Comparison of ENCODE assay signal across 16 mouse cellular contexts in the genomic region with DNA sequence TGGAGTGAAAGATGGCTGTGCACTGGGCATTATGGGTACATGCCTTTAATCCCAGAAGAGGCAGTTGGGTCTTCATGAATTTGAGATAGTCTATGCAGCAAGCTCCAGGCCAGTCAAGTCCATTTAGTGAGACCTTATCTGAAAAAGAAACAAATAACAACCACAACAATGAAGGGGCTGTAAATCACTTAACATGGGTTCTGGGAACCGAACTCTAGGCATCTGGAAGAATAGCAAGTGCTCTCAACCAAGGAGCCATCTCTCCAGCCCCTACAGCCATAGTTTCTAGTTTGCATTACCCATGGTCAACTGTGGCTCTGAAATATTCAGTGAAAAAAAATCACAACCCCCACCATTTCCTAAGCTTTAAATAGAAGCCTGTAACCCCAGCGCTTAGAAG.
"Had no signal": no experiment of that assay in that cellular context is flagged by ENCODE, and none has a peak within 500 bp of the region (broad histone marks: within the 10 kb centered on the region; RNA-seq: fewer than 3 reads in every experiment).

No protein-coding gene starts in this region.

- H3K36me3 ChIP-seq: neural tube, embryonic 13.5 days; neural tube, embryonic 15.5 days; stomach, embryonic 15.5 days had no signal

- H3K9ac ChIP-seq: neural tube, embryonic 13.5 days; neural tube, embryonic 15.5 days; stomach, embryonic 15.5 days had no signal

- H3K9me3 ChIP-seq: neural tube, embryonic 13.5 days; neural tube, embryonic 15.5 days; stomach, embryonic 15.5 days had no signal

- DNase-seq: retina, postnatal 1 day; right cerebral cortex, adult 18-20 months; right cerebral cortex, postnatal 14 days; right cerebral cortex, postnatal 25 days; right cerebral cortex, postnatal 4 days; spleen, adult 18-20 months; thymus, adult 18-20 months; thymus, adult 2 months; thymus, postnatal 14 days; thymus, postnatal 25 days; thymus, postnatal 36 days; thymus, postnatal 4 days had no signal

- H3K4me2 ChIP-seq: neural tube, embryonic 13.5 days; neural tube, embryonic 15.5 days; stomach, embryonic 15.5 days had no signal

- H3K4me3 ChIP-seq: neural tube, embryonic 13.5 days; neural tube, embryonic 15.5 days; stomach, embryonic 15.5 days had no signal

- H3K27me3 ChIP-seq: neural tube, embryonic 13.5 days; neural tube, embryonic 15.5 days; stomach, embryonic 15.5 days had no signal

- H3K27ac ChIP-seq: neural tube, embryonic 13.5 days; neural tube, embryonic 15.5 days; stomach, embryonic 15.5 days; stomach, postnatal 0 days had no signal
